Mouse (Mus musculus) forelimb bud, embryonic 11.5 days (tissue): ENCODE measurements around the gene Unc5b.

ENCODE experiments used
- DNase-seq: peaks from one replicate; pipeline ENCODE4 v3.0.0-alpha.2; 2012; ENCODE audit warnings: low read depth, low spot score

The Unc5b gene

GRCm38 (mm10) chr10:60800295-60801167, 30.9 kb downstream of the Unc5b start:
- DNase-seq, result no peak

GRCm38 (mm10) chr10:60797682-60798422, 33.5 kb downstream of the Unc5b start:
- DNase-seq, result no peak

GRCm38 (mm10) chr10:60796474-60796873, 34.9 kb downstream of the Unc5b start:
- no peak for DNase-seq

- DNase-seq, result no peak
Measured at GRCm38 (mm10) chr10:60796028-60796427, 35.4 kb downstream of the Unc5b start.

GRCm38 (mm10) chr10:60794792-60795191, 36.6 kb downstream of the Unc5b start:
- DNase-seq, result no peak

- DNase-seq, result peak; percentile 72
Measured at GRCm38 (mm10) chr10:60794374-60794773, 37.0 kb downstream of the Unc5b start.

- no peak for DNase-seq
Measured at GRCm38 (mm10) chr10:60792841-60793240, 38.5 kb downstream of the Unc5b start.

- DNase-seq, result no peak
Measured at GRCm38 (mm10) chr10:60792365-60792764, 39.0 kb downstream of the Unc5b start.

GRCm38 (mm10) chr10:60790912-60791311, 40.5 kb downstream of the Unc5b start:
- DNase-seq, result no peak

GRCm38 (mm10) chr10:60787303-60788074, 43.9 kb downstream of the Unc5b start:
- DNase-seq, result no peak

GRCm38 (mm10) chr10:60783608-60784007, 47.8 kb downstream of the Unc5b start:
- DNase-seq, result no peak

- DNase-seq, result peak; percentile 86
Measured at GRCm38 (mm10) chr10:60779628-60780027, 51.8 kb downstream of the Unc5b start.

GRCm38 (mm10) chr10:60778542-60778941, 52.8 kb downstream of the Unc5b start:
- peak; percentile 48 for DNase-seq

- DNase-seq, result no peak
Measured at GRCm38 (mm10) chr10:60775473-60775872, 55.9 kb downstream of the Unc5b start.

- no peak for DNase-seq
Measured at GRCm38 (mm10) chr10:60774616-60775015, 56.8 kb downstream of the Unc5b start.

GRCm38 (mm10) chr10:60770855-60771254, 60.5 kb downstream of the Unc5b start:
- DNase-seq, result no peak

- no peak for DNase-seq
Measured at GRCm38 (mm10) chr10:60768614-60769013, 62.8 kb downstream of the Unc5b start.

GRCm38 (mm10) chr10:60767400-60767799, 64.0 kb downstream of the Unc5b start:
- no peak for DNase-seq

GRCm38 (mm10) chr10:60762126-60762525, 69.3 kb downstream of the Unc5b start:
- no peak for DNase-seq

GRCm38 (mm10) chr10:60760377-60760776, 71.0 kb downstream of the Unc5b start:
- DNase-seq, result peak; percentile 95

GRCm38 (mm10) chr10:60756992-60757391, 74.4 kb downstream of the Unc5b start:
- DNase-seq, result peak; percentile 65

- no peak for DNase-seq
Measured at GRCm38 (mm10) chr10:60756146-60756545, 75.2 kb downstream of the Unc5b start.
